In genomic region chr10:80137626-80138552, GRCm38 (mm10) we compare ENCODE assay signal across 8 mouse cellular contexts. TPM values are rescaled to one million over a fixed set of nuclear protein-coding genes. Genes with fewer than 3 reads are reported as not detected.
A peak's percentile ranks its signal among the peaks of the same experiment; 100 is the strongest.
DNase-seq lines count a peak whose midpoint lies in the region; ATAC-seq and TF ChIP-seq lines count a peak whose summit lies in the region.

No protein-coding gene starts in this region.

- peak overlapping the region; percentile 61 for H3K4me3 ChIP-seq in lung, embryonic 15.5 days
- H3K4me3 ChIP-seq in forebrain, embryonic 14.5 days (ENCODE audit: low read depth, low read length), result peak overlapping the region; percentile 83
- peak overlapping the region; percentile 64 for H3K4me3 ChIP-seq in limb, embryonic 15.5 days
- peak overlapping the region; percentile 64 for H3K4me3 ChIP-seq in small intestine, adult 2 months (ENCODE audit: low read depth, low read length)

- H3K9me3 ChIP-seq in lung, embryonic 15.5 days, result no peaks in the 10 kb centered on the region
- no peaks in the 10 kb centered on the region for H3K9me3 ChIP-seq in forebrain, embryonic 14.5 days (replicated peaks; ENCODE audit: control insufficient read depth, low read length)
- H3K9me3 ChIP-seq in limb, embryonic 15.5 days, result no peaks in the 10 kb centered on the region

- DNase-seq in adrenal gland, postnatal 10 days, result peak; percentile 38
- DNase-seq in adrenal gland, adult 8-10 months, result no peak
- no peak for DNase-seq in lung, postnatal 36 days
- peak; percentile 68 for DNase-seq in forebrain, embryonic 14.5 days (ENCODE audit: low spot score)
- no peak for DNase-seq in gastrocnemius, adult 8-10 months (ENCODE audit: low spot score in 2 of 2)

- peak overlapping the region; percentile 70 for H3K9ac ChIP-seq in lung, embryonic 15.5 days
- H3K9ac ChIP-seq in forebrain, embryonic 14.5 days (ENCODE audit: low read length), result peak overlapping the region; percentile 93
- H3K9ac ChIP-seq in limb, embryonic 15.5 days, result 0 out of 2 replicates have a peak overlapping the region, but pooled peaks have one; percentile 70

- H3K4me2 ChIP-seq in lung, embryonic 15.5 days, result peak overlapping the region; percentile 98
- H3K4me2 ChIP-seq in forebrain, embryonic 14.5 days (ENCODE audit: low read length), result peak overlapping the region; percentile 95
- H3K4me2 ChIP-seq in limb, embryonic 15.5 days, result peak overlapping the region; percentile 98

- 5% methylated on average over 21 of the region's 33 CpGs for WGBS in lung, embryonic 15.5 days
- WGBS in forebrain, embryonic 14.5 days, result 1% methylated on average over 29 of the region's 33 CpGs
- 3% methylated on average over 26 of the region's 33 CpGs for WGBS in limb, embryonic 15.5 days
- WGBS in small intestine, adult 2 months, result 6% methylated on average over 33 of the region's 33 CpGs

- no peak for ATAC-seq in lung, embryonic 15.5 days (ENCODE audit: borderline replicate concordance, extremely low read depth, low FRiP score, low TSS enrichment)
- ATAC-seq in forebrain, embryonic 14.5 days, result no peak
- ATAC-seq in limb, embryonic 15.5 days (ENCODE audit: insufficient number of reproducible peaks, low FRiP score, low TSS enrichment, low read depth), result no peak

- peaks cover 55% of the 10 kb centered on the region for H3K4me1 ChIP-seq in lung, embryonic 15.5 days
- H3K4me1 ChIP-seq in forebrain, embryonic 14.5 days (ENCODE audit: control insufficient read depth, insufficient read depth, low read length), result peaks cover 22% of the 10 kb centered on the region
- peaks cover 59% of the 10 kb centered on the region for H3K4me1 ChIP-seq in limb, embryonic 15.5 days
- H3K4me1 ChIP-seq in small intestine, adult 2 months (ENCODE audit: control insufficient read depth, insufficient read depth, insufficient read length, low read length), result peaks cover 20% of the 10 kb centered on the region

- no peaks in the 10 kb centered on the region for H3K36me3 ChIP-seq in lung, embryonic 15.5 days
- peaks cover 31% of the 10 kb centered on the region for H3K36me3 ChIP-seq in forebrain, embryonic 14.5 days (ENCODE audit: control insufficient read depth, insufficient read depth, low read length)
- H3K36me3 ChIP-seq in limb, embryonic 15.5 days, result peaks cover 27% of the 10 kb centered on the region
- H3K36me3 ChIP-seq in small intestine, adult 2 months (ENCODE audit: control insufficient read depth, insufficient read depth, low read length), result no peaks in the 10 kb centered on the region

- TF ChIP-seq CTCF in small intestine, adult 2 months (IDR thresholded peaks at IDR 0.05; ENCODE audit: extremely low read depth, insufficient read length, insufficient replicate concordance, low read depth, low read length), result no peak

- H3K27me3 ChIP-seq in lung, embryonic 15.5 days, result peaks cover 53% of the 10 kb centered on the region
- H3K27me3 ChIP-seq in forebrain, embryonic 14.5 days (replicated peaks; ENCODE audit: control insufficient read depth, insufficient read depth, low read length), result 0 out of 2 replicates have a peak, but pooled peaks cover 5% of the 10 kb centered on the region
- peaks cover 20% of the 10 kb centered on the region for H3K27me3 ChIP-seq in limb, embryonic 15.5 days
- peaks cover 15% of the 10 kb centered on the region for H3K27me3 ChIP-seq in small intestine, adult 2 months (ENCODE audit: control insufficient read depth, insufficient read depth, low read length)

- H3K27ac ChIP-seq in lung, embryonic 15.5 days, result peak overlapping the region; percentile 74
- peak overlapping the region; percentile 93 for H3K27ac ChIP-seq in forebrain, embryonic 14.5 days (ENCODE audit: low read depth, low read length)
- peak overlapping the region; percentile 77 for H3K27ac ChIP-seq in limb, embryonic 15.5 days
- no peak overlapping the region for H3K27ac ChIP-seq in small intestine, adult 2 months (ENCODE audit: insufficient read depth, low read depth, low read length)

- no peak for TF ChIP-seq POLR2A in small intestine, adult 2 months (IDR thresholded peaks at IDR 0.05; ENCODE audit: low read depth, low read length)

RNA-seq across cellular contexts. Expression of gene Atp5d, which starts 0.5 kb away (rescaled TPM):
- 100 to 1,000 TPM; 982 to 996 TPM for total RNA-seq in adrenal gland, postnatal 10 days (2021)
- total RNA-seq in adrenal gland, adult 8-10 months (2022), result 100 to 1,000 TPM; 380 to 452 (median 425) TPM
- 521 and 541 TPM in 2 replicates for polyA plus RNA-seq in lung, embryonic 15.5 days (2015; fragmentation: Nextera tagmentation; extraction: Ambion mirVana)
- polyA plus RNA-seq in forebrain, embryonic 14.5 days (2014; fragmentation: Nextera tagmentation; extraction: Ambion mirVana), result 412 and 467 TPM in 2 replicates
- polyA plus RNA-seq in limb, embryonic 15.5 days (2015; fragmentation: Nextera tagmentation; extraction: Ambion mirVana), result 494 and 537 TPM in 2 replicates
- 2,309 and 4,813 TPM in 2 replicates for polyA plus RNA-seq in small intestine, adult 2 months (2012; rRNA removed)
- 100 to 1,000 TPM; 525 to 571 (median 544) TPM for total RNA-seq in gastrocnemius, adult 8-10 months (2022)

RNA-seq across cellular contexts. Expression of gene Cbarp, which starts 2.7 kb away (rescaled TPM):
- total RNA-seq in adrenal gland, postnatal 10 days (2021), result 10 to 100 TPM; 41.6 to 65.6 TPM
- 10 to 100 TPM; 58.4 to 92.4 (median 81.9) TPM for total RNA-seq in adrenal gland, adult 8-10 months (2022)
- 3.9 and 5.0 TPM in 2 replicates for polyA plus RNA-seq in lung, embryonic 15.5 days (2015; fragmentation: Nextera tagmentation; extraction: Ambion mirVana)
- 41.0 and 42.4 TPM in 2 replicates for polyA plus RNA-seq in forebrain, embryonic 14.5 days (2014; fragmentation: Nextera tagmentation; extraction: Ambion mirVana)
- polyA plus RNA-seq in limb, embryonic 15.5 days (2015; fragmentation: Nextera tagmentation; extraction: Ambion mirVana), result 5.9 and 6.8 TPM in 2 replicates
- 3.7 and 6.6 TPM in 2 replicates for polyA plus RNA-seq in small intestine, adult 2 months (2012; rRNA removed)
- 1 to 10 TPM; 1.9 to 4.0 (median 2.9) TPM for total RNA-seq in gastrocnemius, adult 8-10 months (2022)

RNA-seq across cellular contexts. Expression of gene Midn, which starts 10.2 kb away (rescaled TPM):
- total RNA-seq in adrenal gland, postnatal 10 days (2021), result 100 to 1,000 TPM; 106 to 127 TPM
- 100 to 1,000 TPM in 1 of 4 experiments, 10 to 100 TPM in 3; 56.4 to 145 (median 90.1) TPM for total RNA-seq in adrenal gland, adult 8-10 months (2022)
- polyA plus RNA-seq in lung, embryonic 15.5 days (2015; fragmentation: Nextera tagmentation; extraction: Ambion mirVana), result 17.5 and 18.6 TPM in 2 replicates
- polyA plus RNA-seq in forebrain, embryonic 14.5 days (2014; fragmentation: Nextera tagmentation; extraction: Ambion mirVana), result 67.0 and 73.6 TPM in 2 replicates
- 13.4 and 14.0 TPM in 2 replicates for polyA plus RNA-seq in limb, embryonic 15.5 days (2015; fragmentation: Nextera tagmentation; extraction: Ambion mirVana)
- 151 and 372 TPM in 2 replicates for polyA plus RNA-seq in small intestine, adult 2 months (2012; rRNA removed)
- total RNA-seq in gastrocnemius, adult 8-10 months (2022), result 10 to 100 TPM; 20.8 to 36.0 (median 29.5) TPM

RNA-seq across cellular contexts. Expression of gene Stk11, which starts 22.3 kb away (rescaled TPM):
- total RNA-seq in adrenal gland, postnatal 10 days (2021), result 100 to 1,000 TPM; 133 to 151 TPM
- 100 to 1,000 TPM; 127 to 146 (median 143) TPM for total RNA-seq in adrenal gland, adult 8-10 months (2022)
- 18.6 and 22.1 TPM in 2 replicates for polyA plus RNA-seq in lung, embryonic 15.5 days (2015; fragmentation: Nextera tagmentation; extraction: Ambion mirVana)
- 25.5 and 27.7 TPM in 2 replicates for polyA plus RNA-seq in forebrain, embryonic 14.5 days (2014; fragmentation: Nextera tagmentation; extraction: Ambion mirVana)
- 15.2 and 16.6 TPM in 2 replicates for polyA plus RNA-seq in limb, embryonic 15.5 days (2015; fragmentation: Nextera tagmentation; extraction: Ambion mirVana)
- polyA plus RNA-seq in small intestine, adult 2 months (2012; rRNA removed), result 77.5 and 124 TPM in 2 replicates
- 100 to 1,000 TPM; 157 to 173 (median 162) TPM for total RNA-seq in gastrocnemius, adult 8-10 months (2022)

RNA-seq across cellular contexts. Expression of gene Cirbp, which starts 27.9 kb away (rescaled TPM):
- 100 to 1,000 TPM; 102 to 168 TPM for total RNA-seq in adrenal gland, postnatal 10 days (2021)
- 100 to 1,000 TPM in 3 of 4 experiments, 10 to 100 TPM in 1; 44.2 to 234 (median 162) TPM for total RNA-seq in adrenal gland, adult 8-10 months (2022)
- 94.6 and 95.1 TPM in 2 replicates for polyA plus RNA-seq in lung, embryonic 15.5 days (2015; fragmentation: Nextera tagmentation; extraction: Ambion mirVana)
- polyA plus RNA-seq in forebrain, embryonic 14.5 days (2014; fragmentation: Nextera tagmentation; extraction: Ambion mirVana), result 239 and 266 TPM in 2 replicates
- polyA plus RNA-seq in limb, embryonic 15.5 days (2015; fragmentation: Nextera tagmentation; extraction: Ambion mirVana), result 102 and 103 TPM in 2 replicates
- 18.5 and 48.0 TPM in 2 replicates for polyA plus RNA-seq in small intestine, adult 2 months (2012; rRNA removed)
- 10 to 100 TPM; 23.4 to 49.1 (median 31.4) TPM for total RNA-seq in gastrocnemius, adult 8-10 months (2022)

Comparison
In these comparisons a context has a peak if more than half of its experiments do, and no peak if none do; other contexts are left out.
1. DNase-seq: peak in adrenal gland, postnatal 10 days (single experiment) and forebrain, embryonic 14.5 days (single experiment); none in adrenal gland, adult 8-10 months (single experiment), lung, postnatal 36 days (single experiment) and gastrocnemius, adult 8-10 months (0 of 2).
2. Peak in every context shown above with its lines, with median percentiles within 50 percentile points of each other: H3K4me2 ChIP-seq, H3K4me3 ChIP-seq and H3K9ac ChIP-seq.